Mouse (Mus musculus): Measurements from ENCODE around the gene 4930455H04Rik.

GRCm38 (mm10) chr3:117024557-117024956 is 56.5 kb downstream of the 4930455H04Rik start:
- TF ChIP-seq POLR2A (IDR thresholded peaks at IDR 0.05; ENCODE audit: low read depth, low read length) (no peak), CTCF (IDR thresholded peaks at IDR 0.05; ENCODE audit: extremely low read depth, insufficient read length, insufficient replicate concordance, low read depth, low read length) (no peak)
